Mouse (Mus musculus): ENCODE results near the gene Marcksl1. TPM values are rescaled to one million over a fixed set of nuclear protein-coding genes. Genes with fewer than 3 reads are reported as not detected.
"Not testable (repeated sequence)": the region's sequence is repeated elsewhere in the genome, so short reads cannot be mapped to it uniquely, and the experiment has no call there.

Gene Marcksl1
- polyA plus RNA-seq, 1 experiment from 2014 or later = 142 TPM

- no peak overlapping the region for H3K27ac ChIP-seq (ENCODE audit: low read depth, low read length)
- H3K36me3 ChIP-seq (ENCODE audit: control insufficient read depth, insufficient read depth) = peaks cover 66% of the 10 kb centered on the region
- no peaks in the 10 kb centered on the region for H3K9me3 ChIP-seq (ENCODE audit: control insufficient read depth)
- ATAC-seq = no peak
- no peaks in the 10 kb centered on the region for H3K4me1 ChIP-seq (replicated peaks; ENCODE audit: control insufficient read depth, insufficient read depth, low read length)
- H3K27me3 ChIP-seq (replicated peaks; ENCODE audit: control insufficient read depth, insufficient read depth, low read length) = no peaks in the 10 kb centered on the region
- TF ChIP-seq CTCF (IDR thresholded peaks at IDR 0.05; ENCODE audit: low read depth) = no peak
- no peak overlapping the region for H3K4me2 ChIP-seq (replicated peaks; ENCODE audit: low read depth)
- no peak overlapping the region for H3K9ac ChIP-seq (ENCODE audit: low read depth, low read length)
- no peak overlapping the region for H3K4me3 ChIP-seq (ENCODE audit: low read depth, low read length)
- 84% methylated on average over 8 of the region's 8 CpGs for WGBS
Measured at GRCm38 (mm10) chr4:129518519-129518918, 5.1 kb downstream of the Marcksl1 start.

- ATAC-seq = no peak
- 89% methylated on average over 5 of the region's 5 CpGs for WGBS
Measured at GRCm38 (mm10) chr4:129525338-129525737, 12.0 kb downstream of the Marcksl1 start.

GRCm38 (mm10) chr4:129525889-129526288 is 12.5 kb downstream of the Marcksl1 start:
- no peak for TF ChIP-seq CTCF (IDR thresholded peaks at IDR 0.05; ENCODE audit: low read depth)
- 63% methylated on average over 3 of the region's 3 CpGs for WGBS
- Histone ChIP-seq H3K9ac (ENCODE audit: low read depth, low read length) (no peak overlapping the region), H3K36me3 (ENCODE audit: control insufficient read depth, insufficient read depth) (peaks cover 53% of the 10 kb centered on the region), H3K4me2 (replicated peaks; ENCODE audit: low read depth) (no peak overlapping the region), H3K4me1 (replicated peaks; ENCODE audit: control insufficient read depth, insufficient read depth, low read length) (no peaks in the 10 kb centered on the region), H3K9me3 (ENCODE audit: control insufficient read depth) (no peaks in the 10 kb centered on the region), H3K27ac (ENCODE audit: low read depth, low read length) (no peak overlapping the region), H3K27me3 (replicated peaks; ENCODE audit: control insufficient read depth, insufficient read depth, low read length) (no peaks in the 10 kb centered on the region), H3K4me3 (ENCODE audit: low read depth, low read length) (no peak overlapping the region)
- no peak for ATAC-seq

More at GRCm38 (mm10) chr4:129525338-129525737, 12.0 kb downstream of the Marcksl1 start:
- TF ChIP-seq CTCF (IDR thresholded peaks at IDR 0.05; ENCODE audit: low read depth) = no peak
- Histone ChIP-seq H3K4me2 (replicated peaks; ENCODE audit: low read depth) (no peak overlapping the region), H3K9me3 (ENCODE audit: control insufficient read depth) (no peaks in the 10 kb centered on the region), H3K27ac (ENCODE audit: low read depth, low read length) (no peak overlapping the region), H3K36me3 (ENCODE audit: control insufficient read depth, insufficient read depth) (peaks cover 57% of the 10 kb centered on the region), H3K4me1 (replicated peaks; ENCODE audit: control insufficient read depth, insufficient read depth, low read length) (no peaks in the 10 kb centered on the region), H3K9ac (ENCODE audit: low read depth, low read length) (no peak overlapping the region), H3K4me3 (ENCODE audit: low read depth, low read length) (no peak overlapping the region), H3K27me3 (replicated peaks; ENCODE audit: control insufficient read depth, insufficient read depth, low read length) (no peaks in the 10 kb centered on the region)

GRCm38 (mm10) chr4:129528901-129529300 is 15.5 kb downstream of the Marcksl1 start:
- 79% methylated on average over 5 of the region's 6 CpGs for WGBS
- not testable (repeated sequence) for H3K9ac ChIP-seq (ENCODE audit: low read depth, low read length); H3K4me2 ChIP-seq (replicated peaks; ENCODE audit: low read depth); H3K27ac ChIP-seq (ENCODE audit: low read depth, low read length); H3K9me3 ChIP-seq (ENCODE audit: control insufficient read depth); H3K4me3 ChIP-seq (ENCODE audit: low read depth, low read length); ATAC-seq; H3K4me1 ChIP-seq (replicated peaks; ENCODE audit: control insufficient read depth, insufficient read depth, low read length); H3K27me3 ChIP-seq (replicated peaks; ENCODE audit: control insufficient read depth, insufficient read depth, low read length)
- H3K36me3 ChIP-seq (ENCODE audit: control insufficient read depth, insufficient read depth) = peaks cover 33% of the 10 kb centered on the region

- H3K36me3 ChIP-seq (ENCODE audit: control insufficient read depth, insufficient read depth) = no peaks in the 10 kb centered on the region; the same call in 1 of the 2 replicates
- ATAC-seq = no peak
- no peaks in the 10 kb centered on the region for H3K4me1 ChIP-seq (replicated peaks; ENCODE audit: control insufficient read depth, insufficient read depth, low read length)
- H3K27me3 ChIP-seq (replicated peaks; ENCODE audit: control insufficient read depth, insufficient read depth, low read length) = no peaks in the 10 kb centered on the region
- no peak overlapping the region for H3K4me2 ChIP-seq (replicated peaks; ENCODE audit: low read depth)
- H3K9me3 ChIP-seq (ENCODE audit: control insufficient read depth) = no peaks in the 10 kb centered on the region
- 78% methylated on average over 6 of the region's 6 CpGs for WGBS
- peak; percentile 71 for TF ChIP-seq CTCF (IDR thresholded peaks at IDR 0.05; ENCODE audit: low read depth)
- no peak overlapping the region for H3K4me3 ChIP-seq (ENCODE audit: low read depth, low read length)
- no peak overlapping the region for H3K9ac ChIP-seq (ENCODE audit: low read depth, low read length)
- no peak overlapping the region for H3K27ac ChIP-seq (ENCODE audit: low read depth, low read length)
Measured at GRCm38 (mm10) chr4:129540012-129540411, 26.6 kb downstream of the Marcksl1 start.

GRCm38 (mm10) chr4:129541868-129542591 is 28.6 kb downstream of the Marcksl1 start:
- no peaks in the 10 kb centered on the region for H3K9me3 ChIP-seq (ENCODE audit: control insufficient read depth)
- no peaks in the 10 kb centered on the region for H3K27me3 ChIP-seq (replicated peaks; ENCODE audit: control insufficient read depth, insufficient read depth, low read length)
- peak overlapping the region; percentile 62 for H3K9ac ChIP-seq (ENCODE audit: low read depth, low read length)
- peak overlapping the region; percentile 78 for H3K4me2 ChIP-seq (replicated peaks; ENCODE audit: low read depth)
- no peaks in the 10 kb centered on the region for H3K4me1 ChIP-seq (replicated peaks; ENCODE audit: control insufficient read depth, insufficient read depth, low read length)
- H3K4me3 ChIP-seq (ENCODE audit: low read depth, low read length) = peak overlapping the region; percentile 76
- peak overlapping the region; percentile 79 for H3K27ac ChIP-seq (ENCODE audit: low read depth, low read length)
- under 1% methylated on average over 30 of the region's 30 CpGs for WGBS
- TF ChIP-seq CTCF (IDR thresholded peaks at IDR 0.05; ENCODE audit: low read depth) = peak; percentile 63
- H3K36me3 ChIP-seq (ENCODE audit: control insufficient read depth, insufficient read depth) = no peaks in the 10 kb centered on the region; the same call in 1 of the 2 replicates
- no peak for ATAC-seq
